Mouse (Mus musculus) layer of hippocampus, postnatal 25 days (tissue): ENCODE results near the gene Gm7075. TPM values are rescaled to one million over a fixed set of nuclear protein-coding genes. Genes with fewer than 3 reads are reported as not detected.

Experiments used
- DNase-seq, 2 experiments: peaks; one replicate each; pipeline ENCODE4 v3.0.0; 2022; ENCODE audit warnings: mixed read lengths in 2 of 2, low spot score in 1 of 2; ENCODE audit errors: extremely low spot score in 1 of 2
- total RNA-seq, 2 experiments: library from RNA; stranded (reverse); gene quantifications; 2 replicates each; pipeline ENCODE4 v1.2.3; 2021

The Gm7075 gene
- total RNA-seq, 2 experiments from 2014 or later: not detected

DNA sequence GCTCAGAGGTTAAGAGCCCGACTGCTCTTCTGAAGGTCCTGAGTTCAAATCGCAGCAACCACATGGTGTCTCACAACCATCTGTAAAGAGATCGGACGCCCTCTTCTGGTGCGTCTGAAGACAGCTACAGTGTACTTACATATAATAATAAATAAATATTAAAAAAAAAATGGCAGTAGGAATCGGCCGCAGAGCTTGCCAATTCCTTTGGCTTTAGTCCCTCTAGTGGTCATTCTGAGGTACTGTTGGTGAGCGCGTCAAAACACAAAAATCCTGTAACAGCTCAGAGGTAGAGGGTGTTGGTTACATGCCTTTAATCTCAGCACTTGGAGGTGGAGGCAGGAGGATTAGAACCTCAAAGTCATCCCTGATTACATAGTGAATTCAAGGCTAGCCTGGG, 44.1 kb downstream of the Gm7075 start:
- peak; percentile 35 to 59 for DNase-seq

DNA sequence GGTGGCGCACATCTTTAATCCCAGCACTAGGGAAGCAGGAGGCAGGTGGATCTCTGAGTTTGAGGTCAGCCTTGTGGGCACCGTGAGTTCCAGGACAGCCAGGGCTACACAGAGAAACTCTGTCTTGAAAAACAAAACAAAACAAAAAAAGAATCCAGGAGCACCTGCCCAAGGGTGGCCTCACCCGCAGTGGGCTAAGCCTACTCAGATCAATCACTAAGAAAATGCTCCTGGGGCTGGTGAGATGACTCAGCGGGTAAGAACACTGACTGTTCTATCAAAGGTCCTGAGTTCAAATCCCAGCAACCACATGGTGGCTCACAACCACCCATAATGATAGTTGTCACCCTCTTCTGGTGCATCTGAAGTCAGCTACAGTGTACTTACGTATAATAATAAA, 45.3 kb downstream of the Gm7075 start:
- DNase-seq: no peak

Other genes starting within 250 kb of the Gm7075 start
- gene Mypn, start 217.8 kb downstream of the Gm7075 start, total RNA-seq: 1 to 10 TPM; 1.6 to 2.3 TPM
- gene Herc4, start 178.0 kb downstream of the Gm7075 start, total RNA-seq: 10 to 100 TPM; 32.2 to 38.2 TPM
- 10 to 100 TPM; 12.5 to 14.2 TPM for gene Sirt1, start 40.1 kb downstream of the Gm7075 start, total RNA-seq
- gene Dnajc12, start 39.3 kb downstream of the Gm7075 start, total RNA-seq: 10 to 100 TPM; 15.6 to 18.2 TPM
- 1 to 10 TPM; 1.5 to 1.7 TPM for gene Ctnna3, start 8.3 kb upstream of the Gm7075 start, total RNA-seq